Mouse (Mus musculus) kidney, postnatal 0 days (tissue): ENCODE data around the gene Oaf. TPM values are rescaled to one million over a fixed set of nuclear protein-coding genes. Genes with fewer than 3 reads are reported as not detected.

Experiments used
- ATAC-seq: fragments of 200-750 bp; cut with Nextera tagmentation; replicated peaks from 2 replicates; pipeline ENCODE4 v1.8.0; 2017; ENCODE audit warnings: low read depth, moderate number of reproducible peaks, moderate TSS enrichment, moderate library complexity; ENCODE audit not compliant: low FRiP score
- DNase-seq: peaks from one replicate; pipeline ENCODE4 v3.0.0-alpha.2; 2016; ENCODE audit warnings: low spot score
- H3K27ac ChIP-seq: fragments of 300-500 bp; sonication (generic); 2 replicates; pipeline ENCODE4 v1.5.1; 2014; ENCODE audit warnings: mild to moderate bottlenecking
- H3K27me3 ChIP-seq: fragments of 300-500 bp; sonication (generic); 2 replicates; pipeline ENCODE4 v1.6.1; 2014; ENCODE audit warnings: low read length, mixed read lengths; ENCODE audit not compliant: insufficient read depth
- H3K36me3 ChIP-seq: fragments of 300-500 bp; sonication (generic); 2 replicates; pipeline ENCODE4 v1.6.1; 2014; ENCODE audit warnings: low read length, mixed read lengths; ENCODE audit not compliant: insufficient read depth
- H3K4me1 ChIP-seq: fragments of 300-500 bp; sonication (generic); replicated peaks from 2 replicates; pipeline ENCODE4 v1.6.1; 2014; ENCODE audit warnings: antibody characterized with exemption, low read length, mixed read lengths; ENCODE audit not compliant: insufficient read depth
- H3K4me2 ChIP-seq: fragments of 300-500 bp; sonication (generic); 2 replicates; pipeline ENCODE4 v1.6.1; 2014; ENCODE audit warnings: mild to moderate bottlenecking, low read length, moderate library complexity, mixed read lengths
- H3K4me3 ChIP-seq: fragments of 300-500 bp; sonication (generic); replicated peaks from 2 replicates; pipeline ENCODE4 v1.5.1; 2014; ENCODE audit warnings: low read depth, low read length
- H3K9ac ChIP-seq: fragments of 300-500 bp; sonication (generic); 2 replicates; pipeline ENCODE4 v1.6.1; 2014; ENCODE audit warnings: low read depth, low read length
- H3K9me3 ChIP-seq: fragments of 300-500 bp; sonication (generic); replicated peaks from 2 replicates; pipeline ENCODE4 v1.6.1; 2016; ENCODE audit warnings: low read length, inconsistent platforms, mixed read lengths
- CTCF ChIP-seq: IDR thresholded peaks from 2 replicates; pipeline ENCODE4 v1.5.1; 2016; ENCODE audit warnings: antibody characterized with exemption, low read depth, mild to moderate bottlenecking, moderate library complexity
- WGBS: fragments of 180-500 bp; shearing (Covaris S2); extraction: QIAGEN DNeasy Blood & Tissue Kit; methylation state at CpG from one replicate; pipeline ENCODE4 v1.1.7; 2014; 5-methylcytosine and 5-hydroxymethylcytosine counted together
- polyA plus RNA-seq: library from polyadenylated mRNA; unstranded; fragments of >200 nt; fragmentation: Nextera tagmentation; extraction: Ambion mirVana; gene quantifications from 2 replicates; pipeline ENCODE4 v1.2.1, GENCODE M21; 2015

Oaf gene
- polyA plus RNA-seq, 1 experiment from 2014 or later: 62.9 TPM

DNA sequence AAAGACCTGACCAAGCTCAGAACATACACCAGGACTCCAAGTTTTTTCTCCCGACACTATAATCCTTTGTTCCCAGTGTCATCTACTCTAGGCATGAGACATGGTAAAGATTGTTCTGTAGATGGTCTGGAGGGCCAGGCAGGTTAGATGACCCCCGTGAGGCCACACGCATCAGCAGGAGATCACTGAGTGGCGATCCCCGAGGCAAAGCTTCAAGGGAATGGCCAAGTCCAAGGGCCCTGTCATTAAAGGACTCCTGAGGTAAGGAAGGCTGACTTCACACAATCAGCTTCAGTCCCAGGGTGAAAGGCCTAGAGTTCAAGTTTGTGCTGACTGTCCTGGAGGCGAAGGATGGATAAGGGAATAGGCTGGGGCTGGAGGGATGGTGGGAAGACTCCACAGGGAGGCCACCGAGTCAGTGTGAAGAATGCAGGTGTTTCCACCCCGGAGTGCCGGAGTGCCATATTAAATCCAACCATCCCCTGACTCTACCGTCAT is 10.3 kb downstream of the Oaf start:
- H3K36me3 ChIP-seq: no peaks in the 10 kb centered on the region
- 91% methylated on average over 10 of the region's 10 CpGs for WGBS
- H3K9me3 ChIP-seq: no peaks in the 10 kb centered on the region
- ATAC-seq (no peak), DNase-seq (no peak)
- no peak for TF ChIP-seq CTCF
- no peak overlapping the region for H3K4me2 ChIP-seq
- no peak overlapping the region for H3K27ac ChIP-seq
- H3K9ac ChIP-seq: no peak overlapping the region
- H3K4me1 ChIP-seq: peaks cover 56% of the 10 kb centered on the region
- no peak overlapping the region for H3K4me3 ChIP-seq
- no peaks in the 10 kb centered on the region for H3K27me3 ChIP-seq

DNA sequence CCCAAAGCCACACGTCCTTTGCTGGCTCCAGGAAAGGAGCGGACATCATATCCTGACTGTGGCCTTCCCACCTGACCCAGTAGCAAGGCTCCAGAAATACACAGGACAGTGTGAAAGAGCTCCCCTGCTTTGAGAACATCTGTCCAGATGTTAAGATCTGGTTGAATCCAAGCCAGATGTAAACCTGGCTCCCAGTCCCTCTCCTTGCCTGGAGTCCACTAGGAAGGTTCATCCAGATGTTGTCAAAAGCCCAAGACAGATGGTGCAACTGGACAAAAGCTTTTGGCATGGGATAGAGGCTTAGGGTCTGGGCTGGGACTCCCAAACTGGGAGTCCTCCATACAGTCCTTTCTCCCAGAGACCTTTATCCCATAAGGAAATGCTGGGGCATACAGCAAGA is 11.0 kb downstream of the Oaf start:
- Histone ChIP-seq H3K36me3 (no peaks in the 10 kb centered on the region), H3K27me3 (no peaks in the 10 kb centered on the region), H3K4me1 (peaks cover 52% of the 10 kb centered on the region), H3K27ac (no peak overlapping the region), H3K9me3 (no peaks in the 10 kb centered on the region), H3K4me2 (no peak overlapping the region), H3K9ac (no peak overlapping the region), H3K4me3 (no peak overlapping the region)
- no peak for DNase-seq
- WGBS: 76% methylated on average over 2 of the region's 2 CpGs
- ATAC-seq: no peak
- no peak for TF ChIP-seq CTCF

DNA sequence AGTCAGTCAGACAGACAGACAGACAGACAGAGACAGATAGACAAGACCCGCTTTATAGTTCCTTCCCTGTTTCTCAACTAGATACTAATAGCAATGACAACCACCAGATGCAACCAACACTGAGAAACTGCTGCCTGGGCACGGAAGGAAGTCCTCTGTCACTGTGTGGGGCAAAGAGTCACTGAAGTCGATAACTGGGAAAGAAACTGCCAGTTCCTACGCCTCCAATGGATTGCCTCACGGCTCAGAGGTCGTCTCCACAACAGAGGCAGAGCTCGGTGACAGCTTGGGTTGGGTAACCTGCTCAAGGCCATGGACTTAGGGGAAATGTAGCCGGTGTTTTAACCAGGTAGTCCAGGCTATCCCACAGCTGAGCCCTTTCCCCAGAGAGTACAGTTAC is 12.1 kb downstream of the Oaf start:
- 68% methylated on average over 8 of the region's 8 CpGs for WGBS
- Histone ChIP-seq H3K4me1 (peaks cover 52% of the 10 kb centered on the region), H3K4me2 (no peak overlapping the region), H3K4me3 (no peak overlapping the region), H3K27ac (no peak overlapping the region), H3K9ac (no peak overlapping the region), H3K36me3 (no peaks in the 10 kb centered on the region), H3K27me3 (no peaks in the 10 kb centered on the region), H3K9me3 (no peaks in the 10 kb centered on the region)
- no peak for TF ChIP-seq CTCF
- ATAC-seq: no peak
- DNase-seq: no peak

DNA sequence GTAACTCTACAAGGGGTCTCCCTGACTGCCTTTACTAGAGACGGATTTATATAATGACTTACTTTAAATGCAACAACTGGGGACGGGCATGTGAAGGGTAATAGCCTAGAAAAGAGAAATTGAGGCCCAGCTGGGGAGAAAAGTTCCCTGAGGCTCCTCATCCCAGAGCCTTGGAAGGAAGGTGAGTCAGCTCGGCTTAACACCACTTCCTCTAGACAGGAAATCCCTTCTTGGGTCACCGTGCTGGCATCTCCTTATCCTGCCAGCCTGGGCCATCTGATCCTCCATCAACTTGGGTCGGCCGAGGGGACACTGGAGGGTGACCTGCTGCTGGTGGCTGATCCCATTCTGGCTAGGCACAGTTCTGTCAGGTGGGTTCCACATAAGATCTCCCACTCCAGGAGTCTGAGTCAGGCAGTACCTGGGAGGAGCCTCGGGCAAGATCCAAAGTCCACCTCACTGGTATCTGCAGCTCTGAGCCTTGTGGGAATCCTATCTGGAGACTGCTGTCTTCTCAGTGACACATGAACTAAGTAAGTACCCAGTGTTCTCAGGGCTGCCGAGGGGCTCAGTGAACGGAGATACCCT is 13.0 kb downstream of the Oaf start:
- Histone ChIP-seq H3K27me3 (no peaks in the 10 kb centered on the region), H3K36me3 (no peaks in the 10 kb centered on the region), H3K4me2 (no peak overlapping the region), H3K9me3 (no peaks in the 10 kb centered on the region), H3K4me1 (peaks cover 43% of the 10 kb centered on the region), H3K4me3 (no peak overlapping the region), H3K9ac (no peak overlapping the region), H3K27ac (peak overlapping the region; percentile 60)
- DNase-seq (no peak), ATAC-seq (peak; percentile 57)
- 48% methylated on average over 9 of the region's 9 CpGs for WGBS
- TF ChIP-seq CTCF: no peak

DNA sequence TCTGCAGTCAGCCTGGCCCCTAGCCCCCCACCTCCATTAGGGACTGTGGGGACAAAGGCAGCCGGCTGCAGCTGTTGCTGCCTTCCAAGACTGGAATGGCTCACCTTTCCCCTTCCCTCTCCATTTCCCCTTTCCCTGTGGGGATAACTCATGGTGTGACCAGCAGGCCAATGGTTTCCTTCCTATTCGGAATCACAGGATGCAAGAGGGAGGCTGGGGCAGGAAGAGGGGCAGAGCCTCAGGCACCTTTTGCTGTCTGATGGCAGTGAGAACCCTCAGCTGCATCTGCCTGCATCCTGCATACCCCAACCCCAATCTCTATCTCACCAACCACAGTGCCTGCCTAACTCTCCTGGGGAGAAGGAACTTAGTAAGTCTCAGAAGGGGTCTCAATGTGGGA is 14.2 kb downstream of the Oaf start:
- Histone ChIP-seq H3K27me3 (no peaks in the 10 kb centered on the region), H3K4me1 (peaks cover 33% of the 10 kb centered on the region), H3K9ac (no peak overlapping the region), H3K4me2 (no peak overlapping the region), H3K9me3 (no peaks in the 10 kb centered on the region), H3K36me3 (peaks cover 8% of the 10 kb centered on the region; the same call in 1 of the 2 replicates), H3K27ac (peak overlapping the region; percentile 42; the same call in 1 of the 2 replicates), H3K4me3 (no peak overlapping the region)
- WGBS: 32% methylated on average over 2 of the region's 2 CpGs
- no peak for TF ChIP-seq CTCF
- no peak for ATAC-seq
- no peak for DNase-seq

DNA sequence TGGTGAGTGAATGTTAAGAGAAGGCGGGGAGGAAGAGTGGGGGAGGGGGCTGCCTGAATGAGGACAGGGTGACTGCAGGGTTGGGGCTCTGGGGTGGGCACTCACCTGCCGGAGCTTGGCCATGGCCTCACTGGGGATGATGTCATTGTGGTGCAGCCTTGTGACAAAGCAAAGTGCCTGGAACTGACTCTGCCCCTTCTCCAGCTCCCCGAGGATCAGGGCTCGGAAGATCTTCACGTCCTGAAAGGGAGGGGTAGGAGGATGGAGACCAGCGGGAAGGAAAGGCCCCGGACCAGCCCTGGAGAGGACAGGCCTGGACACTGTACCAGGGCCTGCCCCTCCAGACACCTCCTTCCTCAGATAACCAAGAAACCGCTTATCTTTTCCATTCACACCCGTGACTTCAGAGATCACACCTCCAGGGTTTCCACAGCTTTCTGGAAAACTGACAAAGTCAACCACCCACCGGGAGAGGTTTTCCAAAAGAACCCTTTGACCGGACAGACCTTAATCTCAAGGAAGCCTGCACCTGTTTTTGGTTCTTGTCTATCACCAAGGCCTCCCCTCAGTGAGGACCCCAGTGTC is 14.8 kb downstream of the Oaf start:
- ATAC-seq (no peak), DNase-seq (no peak)
- H3K4me1 ChIP-seq: peaks cover 27% of the 10 kb centered on the region
- TF ChIP-seq CTCF: no peak
- 0 out of 2 replicates have a peak overlapping the region, but pooled peaks have one; percentile 36 for H3K27ac ChIP-seq
- no peak overlapping the region for H3K9ac ChIP-seq
- H3K4me2 ChIP-seq: no peak overlapping the region
- no peak overlapping the region for H3K4me3 ChIP-seq
- H3K36me3 ChIP-seq: peaks cover 8% of the 10 kb centered on the region; the same call in 1 of the 2 replicates
- H3K9me3 ChIP-seq: no peaks in the 10 kb centered on the region
- H3K27me3 ChIP-seq: no peaks in the 10 kb centered on the region
- WGBS: 45% methylated on average over 11 of the region's 11 CpGs
